Mouse (Mus musculus): Measurements from ENCODE around the gene Mmp11. TPM values are rescaled to one million over a fixed set of nuclear protein-coding genes. Genes with fewer than 3 reads are reported as not detected.

Gene Mmp11
- total and polyA plus RNA-seq, 3 experiments, result 4.7 to 15.6 (median 5.4) TPM

GRCm38 (mm10) chr10:75932891-75933290, 3.4 kb downstream of the Mmp11 start, which contains the start of gene Chchd10:
Gene Chchd10 (plus strand): TSS chr10:75933130.
- H3K4me1 ChIP-seq (ENCODE audit: control insufficient read depth, insufficient read depth, low read length), result peaks cover 12% of the 10 kb centered on the region
- WGBS, result 61% methylated on average over 6 of the region's 6 CpGs
- TF ChIP-seq CTCF (IDR thresholded peaks at IDR 0.05), result no peak
- TF ChIP-seq POLR2A (IDR thresholded peaks at IDR 0.05; ENCODE audit: insufficient read depth, low read depth, low read length), result no peak
- TF ChIP-seq EP300 (IDR thresholded peaks at IDR 0.05; ENCODE audit: insufficient read depth, low read depth, low read length), result no peak
- no peak for DNase-seq
- intact Hi-C loops (cut with DNase I), result no loop called here
- peak within 1 kb of the TSS; percentile 78 for H3K27ac ChIP-seq
- H3K36me3 ChIP-seq (ENCODE audit: control insufficient read depth, insufficient read depth, low read length), result no peaks in the 10 kb centered on the region
- H3K4me3 ChIP-seq, result peak within 1 kb of the TSS; percentile 82
- H3K79me2 ChIP-seq (replicated peaks; ENCODE audit: control insufficient read depth, insufficient read depth, low read length), result no peaks in the 10 kb centered on the region
- peak within 1 kb of the TSS; percentile 95 for H3K9ac ChIP-seq (ENCODE audit: low read depth, low read length)
- H3K27me3 ChIP-seq (ENCODE audit: control insufficient read depth, insufficient read depth, low read length), result no peaks in the 10 kb centered on the region

- Histone ChIP-seq H3K36me3 (ENCODE audit: control insufficient read depth, insufficient read depth, low read length) (no peaks in the 10 kb centered on the region), H3K4me3 (peak overlapping the region; percentile 82), H3K9ac (ENCODE audit: low read depth, low read length) (peak overlapping the region; percentile 95), H3K79me2 (replicated peaks; ENCODE audit: control insufficient read depth, insufficient read depth, low read length) (no peaks in the 10 kb centered on the region), H3K4me1 (ENCODE audit: control insufficient read depth, insufficient read depth, low read length) (peaks cover 12% of the 10 kb centered on the region), H3K27me3 (ENCODE audit: control insufficient read depth, insufficient read depth, low read length) (no peaks in the 10 kb centered on the region), H3K27ac (peak overlapping the region; percentile 78)
- TF ChIP-seq EP300 (IDR thresholded peaks at IDR 0.05; ENCODE audit: insufficient read depth, low read depth, low read length) (no peak), POLR2A (IDR thresholded peaks at IDR 0.05; ENCODE audit: insufficient read depth, low read depth, low read length) (peak; percentile 32; the same call in 1 of the 2 replicates), CTCF (IDR thresholded peaks at IDR 0.05) (no peak)
- intact Hi-C loops (cut with DNase I), result no loop called here
- DNase-seq, result peak; percentile 80 to 81
- WGBS, result 1% methylated on average over 36 of the region's 44 CpGs
Measured at GRCm38 (mm10) chr10:75932081-75932678, 4.1 kb downstream of the Mmp11 start.

GRCm38 (mm10) chr10:75931311-75931710, 5.0 kb downstream of the Mmp11 start:
- no peaks in the 10 kb centered on the region for H3K36me3 ChIP-seq (ENCODE audit: control insufficient read depth, insufficient read depth, low read length)
- H3K27ac ChIP-seq, result no peak overlapping the region
- intact Hi-C loops (cut with DNase I), result no loop called here
- H3K27me3 ChIP-seq (ENCODE audit: control insufficient read depth, insufficient read depth, low read length), result no peaks in the 10 kb centered on the region
- 47% methylated on average over 7 of the region's 7 CpGs for WGBS
- H3K4me3 ChIP-seq, result no peak overlapping the region
- H3K79me2 ChIP-seq (replicated peaks; ENCODE audit: control insufficient read depth, insufficient read depth, low read length), result no peaks in the 10 kb centered on the region
- no peak overlapping the region for H3K9ac ChIP-seq (ENCODE audit: low read depth, low read length)
- DNase-seq, result no peak
- peaks cover 12% of the 10 kb centered on the region for H3K4me1 ChIP-seq (ENCODE audit: control insufficient read depth, insufficient read depth, low read length)
- TF ChIP-seq CTCF (IDR thresholded peaks at IDR 0.05) (no peak), POLR2A (IDR thresholded peaks at IDR 0.05; ENCODE audit: insufficient read depth, low read depth, low read length) (no peak), EP300 (IDR thresholded peaks at IDR 0.05; ENCODE audit: insufficient read depth, low read depth, low read length) (no peak)

GRCm38 (mm10) chr10:75930304-75930703, 6.0 kb downstream of the Mmp11 start:
- Histone ChIP-seq H3K27ac (no peak overlapping the region), H3K4me1 (ENCODE audit: control insufficient read depth, insufficient read depth, low read length) (peaks cover 10% of the 10 kb centered on the region), H3K4me3 (no peak overlapping the region), H3K36me3 (ENCODE audit: control insufficient read depth, insufficient read depth, low read length) (no peaks in the 10 kb centered on the region), H3K27me3 (ENCODE audit: control insufficient read depth, insufficient read depth, low read length) (no peaks in the 10 kb centered on the region), H3K79me2 (replicated peaks; ENCODE audit: control insufficient read depth, insufficient read depth, low read length) (no peaks in the 10 kb centered on the region), H3K9ac (ENCODE audit: low read depth, low read length) (no peak overlapping the region)
- peak in 1 of 2 experiments; percentile 23 for DNase-seq
- intact Hi-C loops (cut with DNase I), result no loop called here
- TF ChIP-seq POLR2A (IDR thresholded peaks at IDR 0.05; ENCODE audit: insufficient read depth, low read depth, low read length) (no peak), CTCF (IDR thresholded peaks at IDR 0.05) (no peak), EP300 (IDR thresholded peaks at IDR 0.05; ENCODE audit: insufficient read depth, low read depth, low read length) (no peak)
- WGBS, result 35% methylated on average over 6 of the region's 6 CpGs

GRCm38 (mm10) chr10:75926396-75926795, 9.9 kb downstream of the Mmp11 start:
- no peak overlapping the region for H3K27ac ChIP-seq
- no peaks in the 10 kb centered on the region for H3K79me2 ChIP-seq (replicated peaks; ENCODE audit: control insufficient read depth, insufficient read depth, low read length)
- no peak overlapping the region for H3K4me3 ChIP-seq
- H3K27me3 ChIP-seq (ENCODE audit: control insufficient read depth, insufficient read depth, low read length), result no peaks in the 10 kb centered on the region
- H3K4me1 ChIP-seq (ENCODE audit: control insufficient read depth, insufficient read depth, low read length), result peaks cover 7% of the 10 kb centered on the region
- H3K9ac ChIP-seq (ENCODE audit: low read depth, low read length), result no peak overlapping the region
- intact Hi-C loops (cut with DNase I), result no loop called here
- no peak for DNase-seq
- TF ChIP-seq EP300 (IDR thresholded peaks at IDR 0.05; ENCODE audit: insufficient read depth, low read depth, low read length) (no peak), POLR2A (IDR thresholded peaks at IDR 0.05; ENCODE audit: insufficient read depth, low read depth, low read length) (no peak)
- no peaks in the 10 kb centered on the region for H3K36me3 ChIP-seq (ENCODE audit: control insufficient read depth, insufficient read depth, low read length)
- WGBS, result 74% methylated on average over 13 of the region's 13 CpGs

GRCm38 (mm10) chr10:75924324-75924723, 12.0 kb downstream of the Mmp11 start:
- no peaks in the 10 kb centered on the region for H3K36me3 ChIP-seq (ENCODE audit: control insufficient read depth, insufficient read depth, low read length)
- peak; percentile 46 for TF ChIP-seq CTCF (IDR thresholded peaks at IDR 0.05)
- no peak for TF ChIP-seq POLR2A (IDR thresholded peaks at IDR 0.05; ENCODE audit: insufficient read depth, low read depth, low read length)
- no peak for TF ChIP-seq EP300 (IDR thresholded peaks at IDR 0.05; ENCODE audit: insufficient read depth, low read depth, low read length)
- 49% methylated on average over 2 of the region's 2 CpGs for WGBS
- intact Hi-C loops (cut with DNase I), result no loop called here
- no peak overlapping the region for H3K4me3 ChIP-seq
- no peaks in the 10 kb centered on the region; the same call in 1 of the 2 replicates for H3K79me2 ChIP-seq (replicated peaks; ENCODE audit: control insufficient read depth, insufficient read depth, low read length)
- no peak overlapping the region for H3K27ac ChIP-seq
- H3K4me1 ChIP-seq (ENCODE audit: control insufficient read depth, insufficient read depth, low read length), result peaks cover 5% of the 10 kb centered on the region
- H3K9ac ChIP-seq (ENCODE audit: low read depth, low read length), result no peak overlapping the region
- DNase-seq, result no peak
- H3K27me3 ChIP-seq (ENCODE audit: control insufficient read depth, insufficient read depth, low read length), result no peaks in the 10 kb centered on the region

Measured in heart, adult 2 months (tissue).